Mouse (Mus musculus) neural tube, embryonic 15.5 days (tissue): Measurements from ENCODE around the gene Tmem135. TPM values are rescaled to one million over a fixed set of nuclear protein-coding genes. Genes with fewer than 3 reads are reported as not detected.

Experiments used
- ATAC-seq: fragments of 200-750 bp; cut with Nextera tagmentation; 2 replicates; pipeline ENCODE4 v1.8.0; 2017; ENCODE audit warnings: mild to moderate bottlenecking, moderate TSS enrichment, moderate library complexity; ENCODE audit not compliant: low FRiP score
- H3K27ac ChIP-seq: fragments of 300-500 bp; sonication (generic); replicated peaks from 2 replicates; pipeline ENCODE4 v1.5.1; 2015; ENCODE audit warnings: mild to moderate bottlenecking, inconsistent platforms
- H3K27me3 ChIP-seq: fragments of 300-500 bp; sonication (generic); replicated peaks from 2 replicates; pipeline ENCODE4 v1.6.1; 2015; ENCODE audit warnings: inconsistent platforms
- H3K36me3 ChIP-seq: fragments of 300-500 bp; sonication (generic); 2 replicates; pipeline ENCODE4 v1.6.1; 2015; ENCODE audit warnings: inconsistent platforms
- H3K4me1 ChIP-seq: fragments of 300-500 bp; sonication (generic); 2 replicates; pipeline ENCODE4 v1.6.1; 2015; ENCODE audit warnings: inconsistent platforms
- H3K4me2 ChIP-seq: fragments of 300-500 bp; sonication (generic); 2 replicates; pipeline ENCODE4 v1.6.1; 2015; ENCODE audit warnings: inconsistent platforms, mild to moderate bottlenecking, moderate library complexity
- H3K4me3 ChIP-seq: fragments of 300-500 bp; sonication (generic); replicated peaks from 2 replicates; pipeline ENCODE4 v1.5.1; 2015; ENCODE audit warnings: mild to moderate bottlenecking, inconsistent platforms
- H3K9ac ChIP-seq: fragments of 300-500 bp; sonication (generic); replicated peaks from 2 replicates; pipeline ENCODE4 v1.6.1; 2015; ENCODE audit warnings: mild to moderate bottlenecking, inconsistent platforms
- H3K9me3 ChIP-seq: fragments of 300-500 bp; sonication (generic); replicated peaks from 2 replicates; pipeline ENCODE4 v1.6.1; 2016; ENCODE audit warnings: inconsistent platforms
- WGBS: fragments of 180-500 bp; shearing (Covaris S2); methylation state at CpG from one replicate; pipeline ENCODE4 v1.1.7; 2015; ENCODE audit warnings: mixed read lengths; 5-methylcytosine and 5-hydroxymethylcytosine counted together
- polyA plus RNA-seq: library from polyadenylated mRNA; unstranded; fragments of >200 nt; fragmentation: Nextera tagmentation; extraction: Ambion mirVana; gene quantifications from 2 replicates; pipeline ENCODE4 v1.2.1, GENCODE M21; 2015

The Tmem135 gene
- polyA plus RNA-seq, 1 experiment from 2014 or later, result 29.0 TPM

GRCm38 (mm10) chr7:89266017-89266760, 137.8 kb downstream of the Tmem135 start:
- Histone ChIP-seq H3K4me3 (no peak overlapping the region), H3K4me2 (no peak overlapping the region), H3K9me3 (no peaks in the 10 kb centered on the region), H3K4me1 (no peaks in the 10 kb centered on the region), H3K9ac (no peak overlapping the region), H3K27ac (no peak overlapping the region), H3K36me3 (no peaks in the 10 kb centered on the region), H3K27me3 (no peaks in the 10 kb centered on the region)
- ATAC-seq, result no peak
- WGBS, result 83% methylated on average over 7 of the region's 7 CpGs

GRCm38 (mm10) chr7:89260966-89261365, 143.1 kb downstream of the Tmem135 start:
- Histone ChIP-seq H3K4me1 (no peaks in the 10 kb centered on the region), H3K9me3 (no peaks in the 10 kb centered on the region), H3K4me3 (no peak overlapping the region), H3K9ac (no peak overlapping the region), H3K36me3 (no peaks in the 10 kb centered on the region), H3K4me2 (no peak overlapping the region), H3K27ac (no peak overlapping the region), H3K27me3 (no peaks in the 10 kb centered on the region)
- ATAC-seq, result no peak

GRCm38 (mm10) chr7:89258832-89259231, 145.2 kb downstream of the Tmem135 start:
- Histone ChIP-seq H3K4me2 (no peak overlapping the region), H3K9me3 (no peaks in the 10 kb centered on the region), H3K4me3 (no peak overlapping the region), H3K4me1 (no peaks in the 10 kb centered on the region), H3K27me3 (no peaks in the 10 kb centered on the region), H3K9ac (no peak overlapping the region), H3K36me3 (no peaks in the 10 kb centered on the region), H3K27ac (no peak overlapping the region)
- 79% methylated on average over 2 of the region's 2 CpGs for WGBS
- ATAC-seq, result no peak

GRCm38 (mm10) chr7:89257871-89258502, 146.0 kb downstream of the Tmem135 start:
- Histone ChIP-seq H3K9me3 (no peaks in the 10 kb centered on the region), H3K4me2 (no peak overlapping the region), H3K27me3 (no peaks in the 10 kb centered on the region), H3K36me3 (no peaks in the 10 kb centered on the region), H3K27ac (no peak overlapping the region), H3K9ac (no peak overlapping the region), H3K4me3 (no peak overlapping the region), H3K4me1 (no peaks in the 10 kb centered on the region)
- WGBS, result 81% methylated on average over 4 of the region's 4 CpGs
- no peak for ATAC-seq

- WGBS, result 88% methylated on average over 3 of the region's 3 CpGs
Observed at GRCm38 (mm10) chr7:89253772-89254171, 150.2 kb downstream of the Tmem135 start.

GRCm38 (mm10) chr7:89253317-89253716, 150.7 kb downstream of the Tmem135 start:
- WGBS, result 87% methylated on average over 2 of the region's 2 CpGs

More at GRCm38 (mm10) chr7:89253772-89254171, 150.2 kb downstream of the Tmem135 start:
- H3K4me3 ChIP-seq, result no peak overlapping the region
- ATAC-seq, result no peak
- no peak overlapping the region for H3K27ac ChIP-seq
- no peak overlapping the region for H3K9ac ChIP-seq
- H3K4me1 ChIP-seq, result no peaks in the 10 kb centered on the region
- H3K36me3 ChIP-seq, result no peaks in the 10 kb centered on the region
- H3K27me3 ChIP-seq, result no peaks in the 10 kb centered on the region
- H3K4me2 ChIP-seq, result no peak overlapping the region
- H3K9me3 ChIP-seq, result no peaks in the 10 kb centered on the region

GRCm38 (mm10) chr7:89251880-89252453, 152.1 kb downstream of the Tmem135 start:
- no peak overlapping the region for H3K4me3 ChIP-seq
- H3K27me3 ChIP-seq, result no peaks in the 10 kb centered on the region
- no peak overlapping the region for H3K4me2 ChIP-seq
- ATAC-seq, result no peak
- H3K9me3 ChIP-seq, result no peaks in the 10 kb centered on the region
- H3K4me1 ChIP-seq, result no peaks in the 10 kb centered on the region
- H3K27ac ChIP-seq, result no peak overlapping the region
- WGBS, result 89% methylated on average over 4 of the region's 4 CpGs
- H3K9ac ChIP-seq, result no peak overlapping the region
- no peaks in the 10 kb centered on the region for H3K36me3 ChIP-seq

More at GRCm38 (mm10) chr7:89253317-89253716, 150.7 kb downstream of the Tmem135 start:
- Histone ChIP-seq H3K9ac (no peak overlapping the region), H3K27me3 (no peaks in the 10 kb centered on the region), H3K27ac (no peak overlapping the region), H3K9me3 (no peaks in the 10 kb centered on the region), H3K4me3 (no peak overlapping the region), H3K4me1 (no peaks in the 10 kb centered on the region), H3K4me2 (no peak overlapping the region), H3K36me3 (no peaks in the 10 kb centered on the region)
- ATAC-seq, result no peak

GRCm38 (mm10) chr7:89248135-89248850, 155.7 kb downstream of the Tmem135 start:
- H3K4me1 ChIP-seq, result no peaks in the 10 kb centered on the region
- H3K27me3 ChIP-seq, result no peaks in the 10 kb centered on the region
- no peak overlapping the region for H3K4me2 ChIP-seq
- no peak overlapping the region for H3K27ac ChIP-seq
- no peak for ATAC-seq
- H3K9ac ChIP-seq, result no peak overlapping the region
- no peaks in the 10 kb centered on the region for H3K36me3 ChIP-seq
- WGBS, result 34% methylated on average over 7 of the region's 7 CpGs
- H3K4me3 ChIP-seq, result no peak overlapping the region
- no peaks in the 10 kb centered on the region for H3K9me3 ChIP-seq

GRCm38 (mm10) chr7:89247012-89247710, 156.9 kb downstream of the Tmem135 start:
- Histone ChIP-seq H3K4me3 (no peak overlapping the region), H3K4me2 (no peak overlapping the region), H3K27me3 (no peaks in the 10 kb centered on the region), H3K36me3 (no peaks in the 10 kb centered on the region), H3K27ac (no peak overlapping the region), H3K9ac (no peak overlapping the region), H3K4me1 (no peaks in the 10 kb centered on the region), H3K9me3 (no peaks in the 10 kb centered on the region)
- WGBS, result 95% methylated on average over 2 of the region's 2 CpGs
- no peak for ATAC-seq

GRCm38 (mm10) chr7:89242565-89242964, 161.5 kb downstream of the Tmem135 start:
- H3K9me3 ChIP-seq, result 0 out of 2 replicates have a peak, but pooled peaks cover 2% of the 10 kb centered on the region
- no peaks in the 10 kb centered on the region for H3K4me1 ChIP-seq
- 76% methylated on average over 4 of the region's 4 CpGs for WGBS
- no peak for ATAC-seq
- H3K4me2 ChIP-seq, result no peak overlapping the region
- H3K27ac ChIP-seq, result no peak overlapping the region
- no peak overlapping the region for H3K4me3 ChIP-seq
- no peak overlapping the region for H3K9ac ChIP-seq
- no peaks in the 10 kb centered on the region for H3K36me3 ChIP-seq
- no peaks in the 10 kb centered on the region for H3K27me3 ChIP-seq

GRCm38 (mm10) chr7:89242143-89242542, 161.9 kb downstream of the Tmem135 start:
- Histone ChIP-seq H3K27ac (no peak overlapping the region), H3K4me3 (no peak overlapping the region), H3K27me3 (no peaks in the 10 kb centered on the region), H3K36me3 (no peaks in the 10 kb centered on the region), H3K9me3 (0 out of 2 replicates have a peak, but pooled peaks cover 2% of the 10 kb centered on the region), H3K4me1 (no peaks in the 10 kb centered on the region), H3K9ac (no peak overlapping the region), H3K4me2 (no peak overlapping the region)
- 90% methylated on average over 2 of the region's 2 CpGs for WGBS
- no peak for ATAC-seq
